Mouse (Mus musculus): ENCODE data around the gene Ublcp1.

GRCm38 (mm10) chr11:44504146-44504545 is 33.8 kb upstream of the Ublcp1 start:
- TF ChIP-seq MAX (IDR thresholded peaks at IDR 0.05): no peak
- no peak for TF ChIP-seq CTCF (IDR thresholded peaks at IDR 0.05; ENCODE audit: control insufficient read depth, insufficient read depth, insufficient read length)
- no peak for TF ChIP-seq CEBPB (IDR thresholded peaks at IDR 0.05; ENCODE audit: low read depth)
- no peak for TF ChIP-seq USF1 (IDR thresholded peaks at IDR 0.05; ENCODE audit: low read depth)
- TF ChIP-seq FOSL1 (IDR thresholded peaks at IDR 0.05; ENCODE audit: insufficient read depth, low read length, poor library complexity, severe bottlenecking): no peak
- TF ChIP-seq MYOD1 (IDR thresholded peaks at IDR 0.05; ENCODE audit: control insufficient read depth, insufficient read length, low read depth): no peak
